ENCODE assay signal across 8 mouse cellular contexts in the genomic region with DNA sequence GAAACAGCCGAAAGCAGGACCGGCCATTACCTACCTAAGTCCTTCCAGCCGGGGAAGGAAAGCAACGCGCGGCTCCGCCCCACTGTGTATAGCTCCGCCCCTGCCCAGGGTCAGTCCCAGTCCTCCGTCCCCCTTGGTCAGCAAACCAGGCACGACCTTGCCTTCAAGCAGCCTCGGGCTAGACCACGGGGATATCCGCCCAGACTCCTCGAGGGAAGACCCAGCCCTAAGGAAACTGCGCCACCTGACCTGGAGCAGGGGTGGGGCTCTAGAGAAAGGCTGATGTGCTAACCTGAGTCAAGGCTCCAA. TPM values are rescaled to one million over a fixed set of nuclear protein-coding genes. Genes with fewer than 3 reads are reported as not detected.
DNase-seq lines count a peak whose midpoint lies in the region; ATAC-seq lines count a peak whose summit lies in the region.

No protein-coding gene starts in this region.

- no peaks in the 10 kb centered on the region for H3K9me3 ChIP-seq in forebrain, embryonic 16.5 days (ENCODE audit: control insufficient read depth, low read length)
- H3K9me3 ChIP-seq in hindbrain, embryonic 14.5 days (ENCODE audit: control insufficient read depth, low read length): no peaks in the 10 kb centered on the region
- H3K9me3 ChIP-seq in midbrain, embryonic 14.5 days (ENCODE audit: control insufficient read depth, low read length): no peaks in the 10 kb centered on the region

- ATAC-seq in cerebellum, adult (ENCODE audit: insufficient number of reproducible peaks, low FRiP score, low TSS enrichment): peak; percentile 24
- 0 out of 2 replicates have a peak, but pooled peaks have one; percentile 9 for ATAC-seq in forebrain, embryonic 16.5 days
- ATAC-seq in hindbrain, embryonic 14.5 days (ENCODE audit: low FRiP score): 0 out of 2 replicates have a peak, but pooled peaks have one; percentile 21
- ATAC-seq in midbrain, embryonic 14.5 days (ENCODE audit: low FRiP score, low TSS enrichment): no peak; the same call in 1 of the 2 replicates

- DNase-seq in cerebellum, postnatal 4 days (ENCODE audit: low spot score in 2 of 2): no peak
- DNase-seq in cerebellum, adult 11-12 months: peak; percentile 86
- peak; percentile 34 for DNase-seq in hindbrain, embryonic 14.5 days (ENCODE audit: low spot score)
- DNase-seq in liver: peak; percentile 72
- peak; percentile 60 for DNase-seq in midbrain, embryonic 14.5 days
- no peak for DNase-seq in adipocyte (ENCODE audit: low spot score)

- peak overlapping the region; percentile 98 for H3K4me2 ChIP-seq in forebrain, embryonic 16.5 days (ENCODE audit: low read length)
- H3K4me2 ChIP-seq in hindbrain, embryonic 14.5 days (replicated peaks): peak overlapping the region; percentile 99
- peak overlapping the region; percentile 99 for H3K4me2 ChIP-seq in midbrain, embryonic 14.5 days (ENCODE audit: low read length)

- peaks cover 94% of the 10 kb centered on the region for H3K4me1 ChIP-seq in forebrain, embryonic 16.5 days (replicated peaks; ENCODE audit: control insufficient read depth, insufficient read depth, low read length)
- peaks cover 88% of the 10 kb centered on the region for H3K4me1 ChIP-seq in hindbrain, embryonic 14.5 days (replicated peaks; ENCODE audit: control insufficient read depth, insufficient read depth, low read length)
- peaks cover 74% of the 10 kb centered on the region for H3K4me1 ChIP-seq in midbrain, embryonic 14.5 days (ENCODE audit: control insufficient read depth, insufficient read depth, low read length)

- H3K4me3 ChIP-seq in forebrain, embryonic 16.5 days (replicated peaks; ENCODE audit: low read length): peak overlapping the region; percentile 61
- H3K4me3 ChIP-seq in hindbrain, embryonic 14.5 days (replicated peaks; ENCODE audit: low read length): peak overlapping the region; percentile 52
- H3K4me3 ChIP-seq in midbrain, embryonic 14.5 days (replicated peaks; ENCODE audit: low read depth, low read length): peak overlapping the region; percentile 57

- WGBS in forebrain, embryonic 16.5 days: 4% methylated on average over 15 of the region's 15 CpGs
- under 1% methylated on average over 15 of the region's 15 CpGs for WGBS in hindbrain, embryonic 14.5 days
- under 1% methylated on average over 15 of the region's 15 CpGs for WGBS in midbrain, embryonic 14.5 days

- no peaks in the 10 kb centered on the region for H3K36me3 ChIP-seq in forebrain, embryonic 16.5 days (ENCODE audit: control insufficient read depth, insufficient read depth)
- peaks cover 11% of the 10 kb centered on the region for H3K36me3 ChIP-seq in hindbrain, embryonic 14.5 days (replicated peaks; ENCODE audit: control insufficient read depth, insufficient read depth)
- peaks cover 7% of the 10 kb centered on the region for H3K36me3 ChIP-seq in midbrain, embryonic 14.5 days (ENCODE audit: control insufficient read depth, insufficient read depth, low read length)

- H3K27me3 ChIP-seq in forebrain, embryonic 16.5 days (replicated peaks; ENCODE audit: control insufficient read depth, insufficient read depth, low read length): no peaks in the 10 kb centered on the region
- H3K27me3 ChIP-seq in hindbrain, embryonic 14.5 days (ENCODE audit: control insufficient read depth, insufficient read depth, low read length): no peaks in the 10 kb centered on the region
- H3K27me3 ChIP-seq in midbrain, embryonic 14.5 days (ENCODE audit: control insufficient read depth, insufficient read depth, low read length): no peaks in the 10 kb centered on the region

- no peak overlapping the region for H3K27ac ChIP-seq in forebrain, embryonic 16.5 days (ENCODE audit: low read length)
- peak overlapping the region; percentile 83; the same call in 1 of the 2 replicates for H3K27ac ChIP-seq in hindbrain, embryonic 14.5 days
- peak overlapping the region; percentile 78; the same call in 1 of the 2 replicates for H3K27ac ChIP-seq in midbrain, embryonic 14.5 days (replicated peaks; ENCODE audit: low read depth, low read length)

- H3K9ac ChIP-seq in forebrain, embryonic 16.5 days (replicated peaks; ENCODE audit: low read depth, low read length): peak overlapping the region; percentile 87
- H3K9ac ChIP-seq in hindbrain, embryonic 14.5 days: peak overlapping the region; percentile 86
- H3K9ac ChIP-seq in midbrain, embryonic 14.5 days (replicated peaks; ENCODE audit: low read length): peak overlapping the region; percentile 83

RNA-seq across cellular contexts. Expression of gene Plxnb2, which starts 6.7 kb away (rescaled TPM):
- 112 and 126 TPM in 2 replicates for polyA plus RNA-seq in forebrain, embryonic 16.5 days (2015; fragmentation: Nextera tagmentation; extraction: Ambion mirVana)
- 99.2 and 101 TPM in 2 replicates for polyA plus RNA-seq in hindbrain, embryonic 14.5 days (2014; fragmentation: Nextera tagmentation; extraction: Ambion mirVana)
- polyA plus RNA-seq in midbrain, embryonic 14.5 days (2014; fragmentation: Nextera tagmentation; extraction: Ambion mirVana): 86.4 and 107 TPM in 2 replicates

RNA-seq across cellular contexts. Expression of gene Dennd6b, which starts 22.4 kb away (rescaled TPM):
- polyA plus RNA-seq in forebrain, embryonic 16.5 days (2015; fragmentation: Nextera tagmentation; extraction: Ambion mirVana): 60.7 and 83.2 TPM in 2 replicates
- polyA plus RNA-seq in hindbrain, embryonic 14.5 days (2014; fragmentation: Nextera tagmentation; extraction: Ambion mirVana): 71.4 and 71.6 TPM in 2 replicates
- 85.2 and 117 TPM in 2 replicates for polyA plus RNA-seq in midbrain, embryonic 14.5 days (2014; fragmentation: Nextera tagmentation; extraction: Ambion mirVana)

RNA-seq across cellular contexts. Expression of gene Mapk11, which starts 24.4 kb away (rescaled TPM):
- 39.1 and 46.8 TPM in 2 replicates for polyA plus RNA-seq in forebrain, embryonic 16.5 days (2015; fragmentation: Nextera tagmentation; extraction: Ambion mirVana)
- polyA plus RNA-seq in hindbrain, embryonic 14.5 days (2014; fragmentation: Nextera tagmentation; extraction: Ambion mirVana): 20.4 and 22.4 TPM in 2 replicates
- polyA plus RNA-seq in midbrain, embryonic 14.5 days (2014; fragmentation: Nextera tagmentation; extraction: Ambion mirVana): 23.7 and 27.9 TPM in 2 replicates

RNA-seq across cellular contexts. Expression of gene Mapk12, which starts 33.4 kb away (rescaled TPM):
- 4.1 and 5.7 TPM in 2 replicates for polyA plus RNA-seq in forebrain, embryonic 16.5 days (2015; fragmentation: Nextera tagmentation; extraction: Ambion mirVana)
- polyA plus RNA-seq in hindbrain, embryonic 14.5 days (2014; fragmentation: Nextera tagmentation; extraction: Ambion mirVana): 3.3 and 4.0 TPM in 2 replicates
- polyA plus RNA-seq in midbrain, embryonic 14.5 days (2014; fragmentation: Nextera tagmentation; extraction: Ambion mirVana): 4.1 and 4.6 TPM in 2 replicates

RNA-seq across cellular contexts. Expression of gene Ppp6r2, which starts 37.5 kb away (rescaled TPM):
- polyA plus RNA-seq in forebrain, embryonic 16.5 days (2015; fragmentation: Nextera tagmentation; extraction: Ambion mirVana): 77.8 and 90.8 TPM in 2 replicates
- 78.2 and 84.0 TPM in 2 replicates for polyA plus RNA-seq in hindbrain, embryonic 14.5 days (2014; fragmentation: Nextera tagmentation; extraction: Ambion mirVana)
- polyA plus RNA-seq in midbrain, embryonic 14.5 days (2014; fragmentation: Nextera tagmentation; extraction: Ambion mirVana): 88.6 and 90.0 TPM in 2 replicates

Comparison
In these comparisons a context has a peak if more than half of its experiments do, and no peak if none do; other contexts are left out.
1. DNase-seq: peak in cerebellum, adult 11-12 months (single experiment), hindbrain, embryonic 14.5 days (single experiment), liver (single experiment) and midbrain, embryonic 14.5 days (single experiment); none in cerebellum, postnatal 4 days (0 of 2) and adipocyte (single experiment).
2. Peak in every context shown above with its lines, with median percentiles within 50 percentile points of each other: H3K4me2 ChIP-seq, H3K4me3 ChIP-seq and H3K9ac ChIP-seq.